Mouse (Mus musculus): Measurements from ENCODE around the gene Ankrd65. TPM values are rescaled to one million over a fixed set of nuclear protein-coding genes. Genes with fewer than 3 reads are reported as not detected.
"Not testable (repeated sequence)": the region's sequence is repeated elsewhere in the genome, so short reads cannot be mapped to it uniquely, and the experiment has no call there.

The Ankrd65 gene
- total RNA-seq, 2 experiments from 2014 or later: not detected

GRCm38 (mm10) chr4:155774971-155775740 is 15.1 kb upstream of the Ankrd65 start:
- peak; percentile 69 for DNase-seq

- DNase-seq: peak; percentile 57
Measured at GRCm38 (mm10) chr4:155775855-155776254, 14.4 kb upstream of the Ankrd65 start.

- DNase-seq: no peak
Measured at GRCm38 (mm10) chr4:155776704-155777335, 13.4 kb upstream of the Ankrd65 start.

DNA sequence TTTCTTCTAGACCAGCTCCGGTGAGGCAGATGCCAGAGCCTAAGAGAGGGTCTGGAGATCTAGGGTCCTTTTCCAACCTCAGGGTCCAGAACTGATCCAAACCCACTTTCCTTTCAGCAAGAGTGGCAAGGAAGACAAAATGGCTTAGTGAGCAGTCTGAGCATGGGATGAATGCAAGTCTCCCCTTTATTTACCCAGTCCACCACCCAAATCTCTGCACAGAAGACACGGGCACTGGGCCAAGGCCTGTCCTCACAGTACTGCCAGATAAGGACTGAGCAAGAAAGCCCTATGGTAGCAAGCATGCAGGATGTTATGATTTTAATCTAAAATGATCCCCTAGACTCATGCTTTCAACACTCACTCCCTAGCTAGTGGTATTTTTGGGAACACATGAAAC is 12.4 kb upstream of the Ankrd65 start:
- no peak for DNase-seq

GRCm38 (mm10) chr4:155779498-155779897 is 10.7 kb upstream of the Ankrd65 start:
- no peak for DNase-seq

DNA sequence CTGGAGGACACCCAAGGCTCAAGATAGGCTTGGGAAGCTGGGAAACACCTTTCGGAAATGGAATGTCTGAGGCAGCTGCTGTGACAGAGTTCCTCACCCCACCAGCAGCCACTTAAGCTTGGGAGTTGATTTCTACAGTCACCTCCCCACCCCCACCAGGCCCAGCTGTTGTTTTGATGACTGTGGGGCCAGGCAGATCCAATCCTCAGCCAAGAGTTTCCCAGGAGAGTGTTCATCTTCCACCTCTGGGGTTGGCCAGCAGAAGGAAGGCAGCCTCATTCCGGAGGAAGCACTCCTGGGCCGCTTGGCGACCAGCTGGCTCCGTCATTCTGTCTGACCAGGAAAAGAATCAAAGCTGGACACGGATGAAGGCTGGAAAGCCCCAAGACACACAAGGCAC is 9.3 kb upstream of the Ankrd65 start:
- DNase-seq: peak; percentile 78

DNA sequence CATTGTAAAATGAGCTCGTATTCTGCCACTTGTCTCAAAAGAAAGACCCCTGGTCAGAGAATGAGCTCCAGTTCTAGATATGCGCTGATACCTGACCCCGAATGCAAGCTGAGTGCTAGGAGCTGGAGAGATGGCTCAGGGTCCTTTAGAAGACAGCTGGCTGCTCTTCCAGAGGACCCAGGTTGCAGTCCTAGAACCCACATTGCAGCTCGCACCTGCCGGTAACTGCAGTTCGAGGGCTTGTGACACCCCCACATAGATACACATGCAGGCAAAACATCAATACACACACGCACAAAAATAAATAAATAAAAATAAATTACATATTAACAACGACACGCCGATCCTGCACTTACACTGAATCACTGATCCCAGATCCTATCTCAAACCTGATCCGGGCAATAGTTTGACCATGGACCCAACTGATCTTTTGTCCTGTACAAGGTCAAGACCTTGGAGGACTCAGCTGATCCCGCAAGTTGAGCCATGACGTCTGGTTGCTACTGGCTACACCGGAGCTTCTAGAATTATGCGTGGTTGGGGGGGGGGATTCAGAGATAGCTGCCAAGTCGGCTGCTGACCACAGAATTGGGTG is 6.7 kb upstream of the Ankrd65 start:
- DNase-seq: no peak

DNA sequence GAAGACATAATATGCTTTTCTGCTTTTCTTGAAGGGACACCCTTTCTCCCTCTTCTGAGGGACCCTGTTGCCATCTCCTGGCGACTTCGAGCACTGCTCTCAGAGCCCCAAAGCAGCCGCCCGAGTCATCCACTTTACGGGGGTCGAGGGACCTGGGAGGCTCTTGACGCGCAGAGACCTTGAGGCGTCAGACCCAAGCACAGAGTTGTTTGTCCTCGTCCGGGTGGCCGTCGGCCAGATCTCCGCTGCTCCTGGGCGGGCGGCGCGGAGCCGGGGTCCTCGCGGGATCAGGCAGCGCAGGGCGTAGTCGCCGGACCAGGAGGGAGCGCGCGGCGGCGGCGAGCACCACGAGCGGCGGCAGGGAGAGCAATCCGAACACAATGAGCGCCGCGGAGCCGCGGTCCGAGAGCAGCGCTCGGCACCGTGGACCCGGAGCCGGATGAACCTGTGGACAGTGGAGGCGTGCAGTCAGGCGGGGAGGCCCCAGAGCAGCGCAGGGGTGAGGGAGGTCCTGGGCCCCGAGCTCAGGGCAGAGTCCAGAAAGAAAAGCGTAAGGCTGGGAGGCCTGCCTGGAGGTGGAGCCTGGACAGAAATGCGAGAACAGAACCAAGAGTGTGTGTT is 6.0 kb upstream of the Ankrd65 start:
- DNase-seq: peak; percentile 83

GRCm38 (mm10) chr4:155785246-155785645 is 5.0 kb upstream of the Ankrd65 start:
- no peak for DNase-seq

GRCm38 (mm10) chr4:155785819-155786218 is 4.4 kb upstream of the Ankrd65 start, which contains the start of gene Tmem88b:
Gene Tmem88b (minus strand): TSS chr4:155785874.
- DNase-seq: no peak

DNA sequence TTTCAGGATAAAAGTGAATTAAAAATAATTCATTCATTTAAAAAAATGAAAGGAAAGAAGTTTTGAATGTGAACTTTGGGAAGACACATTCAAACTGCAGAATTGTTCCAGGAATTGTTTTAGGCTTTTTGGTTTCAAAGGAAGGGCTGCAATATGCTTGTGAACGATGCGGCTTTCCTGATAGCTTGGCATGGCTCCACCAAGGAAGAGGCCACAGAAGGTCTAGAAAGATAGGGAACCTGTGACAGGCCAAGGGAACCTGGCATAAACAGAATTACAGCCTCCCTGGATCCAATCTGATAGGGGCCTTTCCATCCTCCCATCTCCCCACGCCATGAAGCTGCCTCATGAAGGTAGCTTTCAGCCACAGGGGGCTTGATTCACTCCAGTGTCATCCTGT is 1.9 kb upstream of the Ankrd65 start:
- DNase-seq: no peak

GRCm38 (mm10) chr4:155788833-155789232 is 1.4 kb upstream of the Ankrd65 start:
- not testable (repeated sequence) for DNase-seq

DNA sequence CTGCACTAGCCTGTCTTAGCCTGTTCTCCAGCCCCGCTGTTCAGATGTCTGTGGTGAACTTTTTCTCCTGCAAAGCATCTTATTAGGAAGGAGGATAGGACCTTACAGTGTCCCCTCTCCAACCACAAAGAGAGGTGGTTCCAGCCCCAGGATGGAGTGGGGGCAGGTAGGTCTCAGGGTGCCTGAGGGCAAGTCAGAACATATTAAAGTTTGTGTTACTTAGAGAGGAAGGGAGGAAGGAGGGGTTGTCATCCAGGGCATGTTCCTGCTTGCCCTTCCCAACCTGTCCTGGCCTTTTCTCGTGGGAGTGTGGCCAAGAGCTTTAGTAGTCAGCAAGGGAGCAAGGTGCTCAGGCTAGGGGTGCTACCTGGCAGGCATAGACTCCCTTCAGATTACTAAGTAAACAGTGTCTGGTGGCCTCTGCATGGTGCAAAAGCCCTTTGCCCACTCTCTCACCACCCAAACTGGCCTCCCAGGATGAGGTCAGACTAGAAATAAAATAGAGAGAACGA is 467 bp downstream of the Ankrd65 start:
- DNase-seq: no peak

GRCm38 (mm10) chr4:155791240-155791933 is 1.1 kb downstream of the Ankrd65 start:
- DNase-seq: no peak

GRCm38 (mm10) chr4:155793730-155794129 is 3.5 kb downstream of the Ankrd65 start:
- no peak for DNase-seq

DNA sequence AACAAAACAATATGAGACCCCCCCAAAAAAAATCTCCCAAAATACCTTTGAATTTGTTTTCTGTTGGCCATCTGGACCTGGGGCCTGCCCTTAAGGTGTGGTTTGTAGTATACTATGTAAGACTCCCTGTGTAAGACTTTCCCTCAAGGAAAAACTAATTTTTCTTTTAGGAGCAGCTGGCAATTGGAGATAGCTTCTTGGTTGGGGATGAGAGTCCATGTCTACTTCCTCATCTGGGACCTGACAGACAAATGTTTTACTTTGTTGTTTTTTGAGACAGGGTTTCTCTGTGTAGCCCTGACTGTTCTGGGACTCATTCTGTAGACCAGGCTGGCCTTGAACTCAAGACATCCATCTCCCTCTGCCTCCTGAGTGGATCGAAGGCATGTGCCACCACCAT is 11.8 kb downstream of the Ankrd65 start:
- no peak for DNase-seq

- no peak for DNase-seq
Measured at GRCm38 (mm10) chr4:155802741-155803339, 12.6 kb downstream of the Ankrd65 start, which contains the start of gene Mrpl20. Gene Mrpl20 (plus strand): TSS chr4:155802878.

DNA sequence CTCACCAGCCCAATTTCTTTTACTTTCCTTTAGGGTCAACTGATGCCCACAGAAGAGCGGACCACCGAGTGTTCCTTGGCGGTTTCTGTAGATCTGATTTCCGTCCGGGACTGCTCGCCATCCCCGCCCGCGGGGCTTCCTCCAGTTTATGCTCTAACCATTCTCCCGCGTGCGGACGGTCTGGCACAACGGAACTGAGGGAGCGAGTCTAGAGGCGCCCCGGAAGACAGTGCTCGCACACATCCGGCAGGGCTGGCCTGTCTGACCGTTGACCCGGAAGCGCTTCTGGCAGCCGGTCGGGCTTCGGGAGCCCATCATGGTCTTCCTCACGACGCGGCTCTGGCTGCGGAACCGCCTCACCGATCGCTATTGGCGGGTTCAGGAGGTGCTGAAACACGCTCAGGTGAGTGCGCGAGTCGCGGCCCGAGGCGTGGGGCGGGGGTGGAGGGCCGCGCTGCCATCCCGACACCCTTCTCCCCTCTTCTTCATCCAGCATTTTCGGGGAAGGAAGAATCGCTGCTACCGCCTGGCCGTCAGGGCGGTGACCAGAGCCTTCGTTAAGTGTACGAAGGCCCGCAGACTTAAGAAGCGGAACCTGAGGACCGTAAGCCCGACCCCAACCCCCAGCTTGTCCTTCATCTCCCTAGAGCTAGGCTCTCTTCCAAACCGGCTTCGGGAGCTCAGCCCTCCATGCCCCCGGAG is 13.3 kb downstream of the Ankrd65 start:
- peak; percentile 98 for DNase-seq

- DNase-seq: no peak
Measured at GRCm38 (mm10) chr4:155807841-155808240, 17.6 kb downstream of the Ankrd65 start.

GRCm38 (mm10) chr4:155811929-155812664 is 21.9 kb downstream of the Ankrd65 start, which contains the start of gene Ccnl2:
Gene Ccnl2 (plus strand): TSS chr4:155812489.
- peak; percentile 91 for DNase-seq
